Mouse (Mus musculus) granulocyte monocyte progenitor cell, adult 5-6 weeks (primary cell): Measurements from ENCODE around the gene Usp7. TPM values are rescaled to one million over a fixed set of nuclear protein-coding genes. Genes with fewer than 3 reads are reported as not detected.
A peak's percentile ranks its signal among the peaks of the same experiment; 100 is the strongest.

Source experiments
- ATAC-seq: replicated peaks from 2 replicates; pipeline ENCODE4 v1.8.0; 2016; ENCODE audit warnings: mild to moderate bottlenecking, moderate TSS enrichment, inconsistent platforms; ENCODE audit not compliant: poor library complexity, severe bottlenecking
- total RNA-seq, 2 experiments: library from RNA; stranded (forward) in 1 of 2; stranded (reverse) in 1 of 2; fragments of 200-712, 200-1000 nt in 1 of 2; fragments of >200 nt in 1 of 2; fragmentation: Nextera tagmentation in 1 of 2; gene quantifications; 2 replicates each; pipeline ENCODE4 v1.2.3; 2014 to 2017

Usp7 gene
- total RNA-seq, 2 experiments from 2014 or later, result 142 to 144 TPM

DNA sequence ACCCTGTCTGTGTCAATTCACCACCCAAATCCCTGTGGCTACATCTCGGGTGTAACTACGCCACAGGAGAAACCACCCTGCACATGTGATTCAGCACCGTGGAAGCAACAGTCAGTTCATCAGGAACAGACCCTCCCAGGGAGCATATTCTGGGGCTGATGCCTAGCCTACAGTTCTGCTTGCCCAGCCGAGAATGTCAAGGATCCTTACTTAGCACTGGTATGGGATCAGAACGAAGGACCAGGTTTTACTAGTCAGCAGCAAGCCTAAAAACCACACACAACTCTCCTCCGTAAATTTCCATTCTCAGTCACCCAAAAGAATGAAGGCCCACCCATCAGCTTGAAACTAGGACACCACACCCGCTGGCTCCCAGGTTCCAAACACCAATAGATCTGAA lies 60.5 kb downstream of the Usp7 start:
- ATAC-seq, result no peak

DNA sequence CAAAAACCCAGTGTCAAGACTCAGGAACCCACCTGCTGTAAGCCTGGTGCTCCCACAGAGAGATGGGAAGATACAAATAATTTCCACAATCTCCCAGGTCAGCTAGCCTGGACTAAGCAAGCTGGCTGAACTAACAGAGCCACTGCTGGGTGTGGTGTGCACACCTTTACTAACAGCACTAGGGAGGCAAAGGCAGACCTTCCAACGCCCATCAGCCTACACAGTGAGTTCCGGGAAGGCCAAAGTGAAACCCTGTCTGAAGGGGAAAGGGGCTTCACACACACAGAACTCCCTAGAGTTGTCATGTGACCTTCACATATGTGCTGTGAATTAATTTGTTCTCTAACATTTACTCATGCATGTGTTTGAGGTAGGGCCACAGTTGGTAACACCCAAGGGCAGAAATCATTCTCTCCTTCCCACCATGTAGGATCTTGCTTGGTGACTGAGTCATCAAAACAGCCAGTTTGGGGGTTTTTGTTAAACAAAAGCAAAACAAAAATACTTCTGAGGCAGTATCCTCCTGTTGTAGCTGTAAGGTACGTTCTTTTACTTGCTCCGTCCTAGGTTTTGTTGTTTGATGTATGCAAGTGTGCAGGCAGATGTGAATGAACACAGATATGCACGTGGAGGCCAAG lies 63.9 kb downstream of the Usp7 start:
- no peak for ATAC-seq

DNA sequence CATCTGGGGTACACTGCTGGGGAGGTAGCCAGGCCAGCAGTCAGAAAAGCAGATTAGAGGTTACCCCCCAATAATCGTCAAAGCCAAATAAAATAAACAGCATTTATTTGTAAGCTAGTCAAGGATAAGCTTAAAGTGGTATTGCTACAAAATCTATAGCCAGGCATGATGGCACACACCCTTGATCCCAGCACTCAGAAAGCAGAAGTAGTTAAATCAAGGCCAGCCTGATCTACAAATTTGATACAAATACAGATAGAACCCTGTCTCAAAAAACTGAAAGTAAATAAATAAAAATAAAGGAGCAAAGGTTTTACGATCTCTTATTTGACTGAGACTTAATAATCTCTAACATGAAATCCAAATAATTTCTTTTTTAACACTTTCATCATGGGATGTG lies 66.3 kb downstream of the Usp7 start:
- ATAC-seq, result 0 out of 2 replicates have a peak, but pooled peaks have one; percentile 29

DNA sequence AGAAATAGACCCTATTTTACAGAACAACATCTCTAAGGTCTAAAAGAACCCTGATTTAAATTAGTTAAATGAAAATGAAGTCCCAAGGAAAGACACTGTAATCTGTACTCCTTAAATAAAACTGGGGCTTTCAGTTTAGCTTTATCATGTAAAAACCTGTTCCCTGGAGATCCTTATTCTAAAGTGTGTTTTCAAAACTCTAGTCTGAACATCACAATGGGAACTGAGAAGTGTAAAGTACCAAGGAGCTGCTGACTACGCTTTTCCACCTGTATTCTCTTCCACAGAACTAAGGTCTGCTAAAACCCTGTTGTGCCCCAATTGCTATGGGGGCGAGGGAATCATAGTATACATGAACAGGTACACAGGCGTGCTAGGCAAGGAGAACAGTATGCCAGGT lies 68.1 kb downstream of the Usp7 start:
- no peak for ATAC-seq

DNA sequence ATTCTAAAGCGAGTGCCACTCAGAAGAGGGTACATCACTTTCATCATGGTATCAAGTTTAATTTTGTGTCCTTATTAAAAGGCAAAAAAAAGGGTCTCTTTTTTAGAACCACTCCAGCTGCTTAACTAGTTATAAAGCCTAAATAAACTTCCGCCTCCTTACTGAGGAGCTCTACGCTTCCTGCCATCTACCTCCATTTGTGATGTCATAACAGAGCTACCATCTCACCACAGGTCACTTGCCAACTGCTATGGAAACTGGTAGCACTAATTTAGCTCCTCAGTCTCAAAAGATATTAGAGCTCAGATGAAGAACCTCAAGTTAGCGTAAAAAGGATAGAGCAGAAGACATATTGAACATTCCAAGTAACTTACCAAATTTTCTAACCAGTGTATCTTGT lies 71.7 kb downstream of the Usp7 start:
- no peak for ATAC-seq

DNA sequence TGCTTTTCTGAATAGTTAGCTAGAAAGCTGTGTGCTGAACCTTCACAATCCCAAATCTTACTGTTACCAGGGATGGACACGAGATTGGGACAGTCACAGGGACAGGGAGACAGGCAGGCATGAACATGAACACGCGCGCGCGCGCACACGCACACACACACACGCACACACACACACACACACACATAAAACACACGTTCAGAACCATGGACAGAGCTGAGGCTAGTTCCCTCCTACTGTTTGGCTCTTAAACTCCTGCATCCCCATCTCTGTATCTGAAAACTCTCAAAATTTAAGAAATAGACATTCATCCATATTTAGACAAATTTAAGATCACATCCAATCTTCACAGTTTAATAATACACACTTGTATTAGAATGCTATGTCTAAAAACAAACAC lies 74.4 kb downstream of the Usp7 start:
- ATAC-seq, result peak; percentile 54; the same call in 1 of the 2 replicates

DNA sequence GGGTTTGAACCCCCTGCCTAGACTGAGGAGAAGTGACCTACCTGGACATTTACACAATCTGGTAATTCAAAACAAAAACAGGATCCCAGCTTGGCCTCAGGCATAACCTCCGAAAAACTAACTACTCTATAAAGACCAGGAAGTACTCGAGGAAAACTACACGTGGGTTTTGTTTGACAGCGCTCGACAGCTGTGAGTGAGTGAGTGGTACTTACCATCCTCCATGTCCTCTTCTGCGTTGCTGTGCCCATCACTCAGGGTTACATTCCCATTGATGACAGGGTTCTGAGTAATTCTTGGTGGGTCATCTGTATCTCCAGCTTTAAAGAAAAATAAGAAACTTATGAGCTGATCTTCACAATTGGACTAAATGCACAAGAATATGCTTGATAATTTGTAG lies 75.8 kb downstream of the Usp7 start:
- no peak for ATAC-seq

DNA sequence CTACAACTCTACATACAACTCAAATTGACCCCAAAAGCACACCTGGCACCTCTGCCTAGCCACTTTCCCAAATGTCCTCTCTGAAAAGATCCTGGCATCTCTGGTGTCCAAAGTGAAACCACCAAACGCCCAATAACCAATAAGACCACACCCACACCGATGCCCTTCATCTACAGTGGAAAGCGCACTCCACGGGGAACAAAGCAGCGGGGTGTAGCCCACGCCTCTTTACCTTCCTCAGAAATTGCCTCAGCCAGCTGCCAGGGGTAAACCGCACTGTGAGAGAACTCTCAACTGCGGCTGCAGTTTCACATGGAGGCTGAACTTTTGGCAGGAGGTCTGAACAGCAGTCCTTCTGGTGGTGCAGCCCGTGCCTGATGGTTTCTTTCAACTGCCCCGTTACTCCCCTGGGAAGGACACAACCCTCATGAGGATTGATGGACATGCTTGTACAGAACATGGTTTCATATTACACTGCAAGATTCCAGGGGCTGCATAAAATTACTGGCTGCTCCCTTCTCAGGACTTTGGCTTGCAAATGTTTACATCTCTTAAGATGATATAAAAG lies 76.5 kb downstream of the Usp7 start:
- ATAC-seq, result no peak

DNA sequence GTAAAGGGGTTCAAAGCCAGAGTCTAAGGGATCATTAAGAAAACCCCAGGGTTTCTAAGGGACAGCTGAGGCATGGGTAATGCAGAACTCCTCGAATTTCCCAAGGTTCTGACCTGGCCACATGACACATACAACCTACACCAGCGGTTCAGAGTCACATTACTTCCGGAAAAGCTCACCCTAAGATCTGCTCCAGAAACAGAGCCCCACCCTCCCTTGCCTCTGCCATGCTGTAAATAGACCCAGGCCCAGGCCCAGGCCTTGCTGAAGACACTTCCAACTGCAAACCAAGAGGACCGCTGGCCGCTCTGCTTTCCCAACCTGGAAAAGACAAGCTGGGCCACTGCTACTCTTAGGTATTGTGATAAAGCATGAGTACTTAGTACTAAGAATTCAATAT lies 77.3 kb downstream of the Usp7 start:
- no peak for ATAC-seq

DNA sequence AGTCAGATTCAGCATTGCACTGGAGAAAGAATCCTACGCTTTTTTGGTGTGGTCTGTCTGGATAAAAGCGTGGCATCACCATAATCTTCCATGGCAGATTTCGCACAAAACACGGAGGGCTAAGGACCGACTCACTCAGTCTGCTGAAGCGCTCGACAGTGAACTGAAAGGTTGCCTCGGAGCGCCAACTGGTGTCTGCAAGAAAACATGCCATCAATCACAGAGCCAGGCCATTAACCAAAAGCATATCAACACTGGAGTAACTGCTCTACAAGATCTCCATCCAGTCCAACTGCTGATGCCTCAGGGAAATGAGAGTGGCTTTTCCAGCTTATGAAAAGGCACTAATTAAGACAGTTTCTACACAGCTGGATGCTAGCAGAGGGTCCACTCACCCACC lies 80.1 kb downstream of the Usp7 start:
- ATAC-seq, result no peak

DNA sequence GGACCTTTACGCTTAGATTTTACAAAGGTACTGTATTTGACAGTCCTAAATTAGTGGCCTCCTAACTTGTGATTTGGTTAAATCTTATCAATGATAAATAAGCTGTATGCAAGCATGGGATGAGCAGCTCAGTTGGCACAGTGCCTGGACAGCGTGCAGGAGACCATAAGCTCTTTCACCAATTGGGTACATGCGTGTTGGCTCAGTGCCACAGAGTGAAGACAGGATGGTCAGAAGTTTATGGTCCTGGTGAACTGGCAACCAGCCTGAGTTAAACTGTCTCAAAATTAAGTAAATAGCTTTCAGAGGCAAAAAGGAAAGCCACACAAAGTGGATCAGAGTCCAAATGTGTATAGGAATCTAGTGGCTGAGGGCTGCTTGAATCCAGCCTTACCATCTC lies 91.5 kb downstream of the Usp7 start:
- no peak for ATAC-seq

DNA sequence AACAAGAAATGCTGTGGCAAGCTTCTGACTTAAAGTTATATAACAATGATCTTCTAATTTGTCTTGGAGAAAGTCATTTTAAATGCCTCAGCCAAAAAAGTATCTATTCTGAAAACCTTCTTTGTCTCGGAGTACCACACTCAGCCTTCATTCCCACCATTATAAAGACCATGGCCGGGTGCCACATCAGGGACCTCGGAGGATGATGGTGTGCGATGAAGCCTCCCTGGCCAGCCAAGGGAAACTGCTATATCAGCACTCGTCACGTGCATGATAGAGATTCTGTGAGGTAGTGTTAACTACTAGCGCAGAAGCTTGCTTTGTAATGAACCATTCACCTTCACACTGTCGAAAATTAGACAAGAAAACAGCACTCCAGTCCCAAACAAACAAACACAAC lies 92.6 kb downstream of the Usp7 start:
- ATAC-seq, result no peak

DNA sequence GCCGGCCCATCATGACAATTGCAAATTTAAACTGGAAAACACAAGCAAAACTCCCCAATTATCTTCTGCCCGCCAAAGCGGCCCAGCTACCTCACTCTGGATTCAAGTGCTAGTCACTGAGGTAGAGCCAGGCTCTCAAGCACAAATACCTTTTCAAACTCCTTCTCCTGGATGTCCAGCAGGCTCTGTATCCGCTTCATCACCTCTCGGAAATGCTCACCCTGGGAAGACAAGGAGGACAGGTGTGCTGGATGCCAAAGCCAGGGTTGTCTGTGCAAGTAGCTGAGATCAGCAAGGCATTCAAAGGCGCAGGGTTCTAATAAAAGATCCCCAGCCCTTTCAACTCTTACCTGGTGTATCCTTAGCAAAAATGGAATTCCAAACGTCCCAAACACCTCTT lies 100.9 kb downstream of the Usp7 start:
- ATAC-seq, result no peak

DNA sequence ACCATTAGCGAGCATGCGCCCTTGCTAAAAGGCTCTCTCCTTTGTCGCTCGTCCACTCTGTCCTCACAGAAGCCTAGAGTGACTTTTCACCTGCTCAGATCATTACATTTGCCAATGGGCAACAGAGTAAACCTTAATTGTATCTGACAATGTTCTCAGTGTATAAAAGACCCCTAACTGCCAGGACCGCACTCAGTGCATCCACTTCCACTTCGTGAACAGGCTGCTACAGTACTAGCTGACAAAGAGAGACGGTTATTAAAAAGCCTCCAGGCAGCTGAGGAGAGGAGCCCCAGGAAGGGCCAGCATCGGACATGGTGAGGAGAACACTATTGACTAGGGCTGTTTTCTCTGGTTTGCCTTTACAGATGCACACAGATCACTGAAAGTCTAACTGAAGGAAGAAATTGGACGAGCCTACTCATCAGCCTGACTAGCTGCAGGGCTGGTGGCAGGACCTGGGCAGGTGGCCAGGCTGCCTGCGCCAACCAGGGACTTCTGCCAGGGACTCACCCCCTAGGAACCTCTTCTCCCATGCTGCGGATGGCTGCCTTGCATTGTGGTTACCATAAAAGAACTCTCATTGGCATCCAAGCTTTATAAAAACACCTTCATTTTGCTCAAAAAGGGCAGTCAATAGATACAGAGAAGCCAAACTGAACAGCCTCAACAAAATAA lies 102.0 kb downstream of the Usp7 start:
- ATAC-seq, result no peak

DNA sequence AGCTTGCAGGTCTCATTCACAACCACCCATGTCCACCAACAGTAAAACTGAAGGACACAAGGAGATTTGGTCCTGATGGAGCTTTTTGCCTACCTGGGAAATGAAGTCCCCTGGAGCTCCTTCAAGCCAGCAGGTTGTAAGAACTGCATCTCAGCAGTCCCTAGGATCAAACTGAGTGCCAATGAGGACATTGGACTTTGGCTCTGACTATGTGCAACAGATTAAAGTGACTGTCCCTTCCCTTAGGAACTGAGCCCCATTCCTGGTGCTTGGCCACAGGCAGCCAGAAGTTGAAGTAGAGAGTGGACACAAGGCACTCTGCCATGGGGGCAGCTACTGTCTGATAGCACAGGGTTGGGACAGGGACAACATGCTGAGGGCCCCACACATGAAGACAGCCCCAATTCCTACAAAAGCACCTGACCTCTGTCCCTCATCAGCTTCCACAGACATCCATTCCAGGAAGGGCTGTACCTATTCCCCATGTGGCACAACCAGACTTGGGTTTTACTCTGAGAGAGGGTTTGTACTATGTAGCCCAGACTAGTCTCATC lies 104.5 kb downstream of the Usp7 start:
- ATAC-seq, result no peak

DNA sequence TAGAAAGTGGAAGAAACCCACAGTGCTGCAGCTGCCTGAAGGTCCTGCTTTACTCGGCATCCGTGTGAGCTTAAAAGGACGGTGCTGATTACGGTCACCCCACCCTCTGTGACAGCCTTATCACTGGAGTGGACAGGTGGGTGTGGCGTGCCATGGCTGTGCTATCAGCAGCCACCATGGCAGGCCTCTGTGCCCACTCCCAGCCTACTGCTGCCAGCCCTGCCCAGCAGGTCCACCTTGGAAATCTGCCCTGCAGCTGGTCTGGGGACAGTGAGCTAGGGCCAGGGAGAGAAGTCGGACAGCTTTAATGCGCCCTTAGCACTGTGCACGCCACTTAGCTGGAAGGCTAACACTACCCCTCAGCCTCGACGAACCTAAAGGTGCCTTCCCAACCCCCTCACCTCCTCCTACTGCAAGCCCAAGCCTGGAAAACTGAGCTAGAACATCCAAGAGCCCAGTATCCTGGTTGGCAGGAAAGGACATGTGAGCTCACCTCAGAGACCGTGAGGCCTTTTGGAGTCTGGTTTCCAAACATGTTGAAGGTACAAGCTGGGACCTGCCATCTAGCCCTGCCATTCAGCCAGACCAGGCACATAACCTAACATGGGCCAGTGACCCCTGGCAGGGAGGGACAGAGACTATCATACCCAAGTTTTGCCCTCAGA lies 105.1 kb downstream of the Usp7 start:
- ATAC-seq, result 0 out of 2 replicates have a peak, but pooled peaks have one; percentile 10

DNA sequence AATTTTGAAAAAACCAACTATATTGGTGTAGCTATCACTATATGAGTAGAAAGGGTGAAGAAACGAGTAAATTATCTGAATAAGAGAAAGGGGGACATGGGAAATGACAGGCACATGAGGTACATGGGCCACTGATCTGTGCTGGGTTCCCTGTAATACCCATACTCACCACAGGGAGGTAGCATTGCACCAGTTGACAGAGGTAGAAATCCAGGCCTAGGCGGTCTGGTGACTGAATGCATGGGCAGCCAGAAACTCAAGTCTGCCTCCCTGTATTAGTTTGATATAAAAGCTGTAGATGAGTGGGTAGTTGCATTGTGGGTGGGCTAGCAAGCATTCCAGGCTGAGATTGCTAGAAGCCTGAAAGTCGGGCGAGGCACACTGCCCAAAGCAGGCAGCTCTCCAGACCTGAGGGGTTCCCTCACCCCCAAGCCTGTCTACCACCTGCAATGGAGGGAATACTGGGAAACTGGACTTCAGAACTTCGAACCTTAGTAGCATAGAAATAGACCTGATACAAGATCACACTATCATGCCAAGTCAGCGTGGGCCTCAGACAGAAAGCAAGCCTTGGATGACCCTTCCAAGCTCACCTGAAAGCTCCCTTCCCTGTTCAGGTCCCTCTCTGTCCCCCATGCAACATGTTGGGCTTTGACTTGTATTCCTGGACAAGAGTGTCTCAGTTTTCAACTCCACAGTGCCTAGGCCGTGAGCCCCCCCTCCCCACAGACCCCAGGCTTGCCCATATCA lies 105.8 kb downstream of the Usp7 start:
- ATAC-seq, result peak; percentile 85

DNA sequence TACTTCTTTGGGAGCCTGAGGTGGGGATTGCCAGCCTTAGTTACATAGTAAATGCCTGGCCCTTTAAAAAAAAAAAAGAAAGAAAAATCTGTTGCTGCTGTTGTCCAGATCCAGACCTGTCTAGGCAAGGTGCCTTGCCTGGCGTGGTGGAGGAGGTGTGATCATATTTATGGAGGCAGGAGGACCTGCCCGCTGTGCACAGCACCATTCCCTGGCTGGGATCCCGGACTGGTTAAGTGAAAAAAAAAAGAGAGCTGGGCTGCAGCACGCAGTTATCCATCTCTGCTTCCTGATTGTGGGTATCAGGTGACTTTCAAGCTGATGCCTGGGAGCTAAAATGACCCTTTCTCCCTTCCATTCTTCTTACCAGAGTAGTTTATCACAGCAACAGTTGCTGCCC lies 107.0 kb downstream of the Usp7 start:
- ATAC-seq, result no peak

DNA sequence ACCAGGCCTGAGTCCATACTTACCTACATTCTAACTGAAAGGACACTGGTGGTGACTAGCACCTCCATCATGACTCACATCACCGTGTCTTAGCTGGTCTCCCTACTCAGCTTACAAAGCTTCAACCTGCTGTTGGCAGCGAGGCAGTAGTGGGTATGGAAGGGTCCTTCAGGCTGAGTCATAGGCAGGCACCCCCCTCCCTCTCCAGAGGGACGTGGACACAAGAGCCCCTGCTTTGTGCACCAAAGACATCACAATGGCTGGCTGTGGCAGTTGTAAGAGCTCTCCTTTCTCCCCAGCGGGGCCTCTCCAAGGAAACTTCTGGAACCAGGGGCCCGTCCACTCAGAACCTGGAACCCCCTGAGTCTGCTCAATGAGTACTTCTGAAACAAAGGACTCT lies 111.6 kb downstream of the Usp7 start, which contains the start of gene Gm5767:
Gm5767 (plus strand) TSS at position 301 of the 400 bp plus-strand sequence.
- ATAC-seq, result no peak

DNA sequence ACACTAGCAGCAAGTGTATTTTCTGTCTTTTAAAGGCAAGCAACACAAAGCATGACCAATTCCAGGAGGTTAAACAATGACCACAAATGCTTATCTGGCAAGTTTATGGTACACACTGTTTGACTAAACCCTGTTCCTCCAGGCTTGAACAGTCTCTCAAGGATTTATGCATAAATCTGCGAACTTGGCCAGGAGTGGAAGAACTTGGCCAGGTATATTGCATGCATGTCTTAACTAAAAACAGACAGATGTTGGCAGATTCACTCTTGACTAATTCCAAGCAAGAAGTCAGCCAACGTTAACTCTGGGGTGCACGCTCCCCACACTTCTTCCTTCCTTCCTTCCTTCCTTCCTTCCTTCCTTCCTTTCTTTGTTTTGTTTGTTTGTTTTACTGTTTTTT lies 112.3 kb downstream of the Usp7 start:
- ATAC-seq, result no peak
